Mouse (Mus musculus) layer of hippocampus, adult 9-11 months (tissue): ENCODE measurements around the gene Dysf.

Experiments used
- DNase-seq: peaks from one replicate; pipeline ENCODE4 v3.0.0; 2022

Gene Dysf

DNA sequence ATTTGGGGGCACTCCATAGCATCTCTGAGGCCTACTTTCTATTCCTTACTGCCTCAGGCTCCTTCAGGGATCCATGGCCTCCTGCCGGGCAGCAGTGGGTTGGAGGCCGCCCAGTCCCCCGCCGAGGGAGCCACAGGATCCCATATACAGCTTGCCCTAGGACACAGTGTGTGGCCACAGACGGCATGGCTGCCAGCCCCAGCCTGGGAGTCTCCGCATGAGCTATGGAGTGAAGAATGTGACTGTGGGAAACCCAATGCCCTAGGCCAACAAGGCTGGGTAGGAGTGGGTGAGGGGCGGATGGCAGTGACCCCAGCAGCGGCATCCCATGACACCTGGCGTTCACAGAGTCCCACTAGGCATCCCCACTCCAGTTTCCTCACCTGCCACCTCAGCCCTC is 116.2 kb downstream of the Dysf start:
- no peak for DNase-seq

DNA sequence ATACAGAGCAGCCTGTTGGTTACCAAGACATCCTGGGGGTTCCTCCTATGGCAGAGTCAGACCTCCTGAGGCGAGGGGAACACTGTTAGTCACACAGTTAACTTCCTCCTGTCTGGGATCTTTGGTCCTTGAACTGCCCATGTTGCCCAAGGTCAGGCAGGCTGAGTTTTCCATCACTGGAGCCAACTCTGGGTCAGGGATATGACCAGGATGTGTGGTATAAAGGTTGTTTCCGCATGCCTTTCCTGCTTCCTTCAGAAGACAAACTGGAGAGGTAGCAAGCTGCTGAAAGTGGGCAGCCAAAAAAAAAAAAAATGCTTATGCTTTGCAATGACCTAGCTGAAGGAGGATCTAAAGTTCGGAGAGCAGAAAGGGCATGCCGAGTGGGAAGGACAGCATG is 116.7 kb downstream of the Dysf start:
- DNase-seq: no peak

GRCm38 (mm10) chr6:84128229-84128628 is 119.8 kb downstream of the Dysf start:
- no peak for DNase-seq

GRCm38 (mm10) chr6:84130867-84131266 is 122.5 kb downstream of the Dysf start:
- DNase-seq: no peak

GRCm38 (mm10) chr6:84131539-84131938 is 123.1 kb downstream of the Dysf start:
- no peak for DNase-seq

DNA sequence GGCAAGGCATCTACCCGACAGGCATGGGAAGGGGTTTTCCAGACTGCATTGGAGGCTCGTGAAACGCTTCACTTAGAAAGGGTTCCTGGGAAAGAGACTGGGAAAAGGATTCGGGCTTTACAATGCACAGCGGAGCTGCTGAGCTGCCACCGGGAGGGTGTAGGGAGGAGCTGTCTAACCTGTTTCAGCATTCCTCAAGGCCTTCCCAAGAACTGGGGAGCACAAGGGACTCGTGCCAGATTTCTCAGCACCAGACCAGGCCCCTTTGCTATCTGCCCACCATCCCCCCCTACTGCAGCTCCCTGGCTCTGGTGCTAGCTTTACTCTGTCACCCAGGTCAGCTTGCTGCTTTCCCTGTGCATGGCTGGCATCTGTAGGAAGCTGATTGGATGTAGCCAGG is 124.7 kb downstream of the Dysf start:
- DNase-seq: no peak

DNA sequence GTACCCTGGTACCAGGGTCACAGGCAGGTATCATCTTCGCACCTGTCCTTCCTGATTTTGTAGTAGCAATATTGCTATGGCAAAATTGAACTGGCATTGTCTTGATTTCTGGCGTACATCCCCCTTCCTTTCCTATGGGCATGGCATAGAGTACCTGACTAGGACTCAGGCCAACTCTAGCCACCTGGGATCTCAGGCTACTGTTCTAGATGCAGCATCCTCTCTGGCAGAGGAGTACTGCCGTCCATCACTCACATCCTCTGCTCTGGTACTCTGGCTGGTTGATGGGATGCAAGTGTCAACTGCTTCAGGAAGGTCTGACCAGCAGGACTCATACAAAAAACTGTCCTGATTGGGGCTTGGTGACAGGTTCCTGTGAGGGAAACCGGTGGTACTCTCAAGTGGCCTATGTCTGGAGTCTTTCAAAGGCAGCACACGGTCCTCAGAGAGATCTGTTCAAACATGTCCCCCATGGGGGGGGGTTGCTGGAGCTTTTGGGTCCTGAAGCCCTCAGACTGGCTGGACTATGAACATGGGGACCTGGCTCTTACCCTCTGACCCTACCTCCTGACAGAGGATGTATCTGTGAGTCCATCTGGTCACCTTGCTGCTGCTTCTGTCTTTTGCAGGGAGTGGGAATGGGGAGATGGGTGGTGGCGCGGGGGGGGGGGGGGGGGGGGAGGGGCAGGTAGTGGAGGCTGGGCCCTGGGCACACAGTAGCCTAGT is 125.8 kb downstream of the Dysf start:
- DNase-seq: no peak

- peak; percentile 88 for DNase-seq
These were observed 126.5 kb downstream of the Dysf start for GRCm38 (mm10) chr6:84134722-84135394.

GRCm38 (mm10) chr6:84135709-84136108 is 127.3 kb downstream of the Dysf start:
- no peak for DNase-seq

DNA sequence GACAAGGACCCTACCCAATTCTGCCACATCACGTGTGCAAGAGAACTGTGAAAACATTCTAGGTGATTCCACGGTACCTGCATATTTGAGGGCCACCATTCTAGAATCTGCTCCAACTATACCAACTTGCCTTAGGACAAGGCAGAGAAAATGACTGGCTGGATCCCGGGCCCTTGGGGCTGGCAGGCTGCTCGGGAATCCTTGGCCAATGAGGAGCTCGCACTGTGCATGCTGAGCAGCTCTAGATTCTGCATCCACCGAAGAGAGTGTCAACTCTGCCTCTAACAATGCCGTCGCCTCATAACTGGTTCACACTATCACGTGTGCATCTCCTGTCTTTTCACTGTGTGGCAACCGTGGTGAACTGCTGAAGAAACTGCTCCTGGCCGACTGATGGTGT is 128.0 kb downstream of the Dysf start:
- DNase-seq: no peak

- DNase-seq: no peak
These were observed 131.5 kb downstream of the Dysf start for GRCm38 (mm10) chr6:84139932-84140331.

DNA sequence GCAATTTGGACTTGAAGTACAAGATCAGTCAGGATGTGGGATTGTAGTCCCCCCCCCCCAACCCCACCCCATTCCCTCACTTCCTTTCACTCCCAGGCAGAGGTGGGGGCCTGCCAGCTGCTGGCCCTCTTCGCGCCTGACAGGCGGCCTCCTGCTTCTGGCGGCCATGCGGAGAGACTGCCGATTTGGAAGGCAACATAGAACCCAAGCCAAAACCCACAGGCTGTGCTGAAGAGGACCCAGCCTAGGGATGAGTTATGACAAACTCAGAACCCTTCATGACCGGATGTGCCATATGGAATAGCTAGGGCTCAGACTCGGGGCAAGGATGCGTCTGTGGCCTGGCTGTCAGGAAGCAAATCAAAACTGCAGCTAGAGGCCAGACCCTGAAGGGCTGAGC is 134.1 kb downstream of the Dysf start:
- DNase-seq: no peak

- DNase-seq: no peak
These were observed 134.9 kb downstream of the Dysf start for GRCm38 (mm10) chr6:84143328-84143727.

DNA sequence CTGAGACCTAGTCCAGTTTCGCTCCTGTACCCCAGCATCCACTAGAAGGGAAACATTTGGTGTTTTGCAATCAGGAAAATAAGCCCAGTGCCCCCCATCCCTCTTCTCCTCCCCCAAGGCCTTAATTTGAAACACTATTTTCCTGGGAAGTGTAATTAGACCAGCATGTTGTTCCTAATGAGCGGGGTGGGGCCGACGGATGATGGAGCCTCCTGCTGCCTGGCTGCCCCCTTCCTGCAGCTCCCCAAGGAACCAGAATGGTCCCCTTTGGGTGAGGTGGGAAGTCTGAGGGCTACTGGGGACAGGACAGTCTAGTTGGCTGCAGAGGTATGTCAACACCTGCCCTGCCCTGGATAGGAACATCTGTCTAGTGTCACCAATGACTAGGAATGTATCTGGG is 136.0 kb downstream of the Dysf start:
- DNase-seq: no peak

DNA sequence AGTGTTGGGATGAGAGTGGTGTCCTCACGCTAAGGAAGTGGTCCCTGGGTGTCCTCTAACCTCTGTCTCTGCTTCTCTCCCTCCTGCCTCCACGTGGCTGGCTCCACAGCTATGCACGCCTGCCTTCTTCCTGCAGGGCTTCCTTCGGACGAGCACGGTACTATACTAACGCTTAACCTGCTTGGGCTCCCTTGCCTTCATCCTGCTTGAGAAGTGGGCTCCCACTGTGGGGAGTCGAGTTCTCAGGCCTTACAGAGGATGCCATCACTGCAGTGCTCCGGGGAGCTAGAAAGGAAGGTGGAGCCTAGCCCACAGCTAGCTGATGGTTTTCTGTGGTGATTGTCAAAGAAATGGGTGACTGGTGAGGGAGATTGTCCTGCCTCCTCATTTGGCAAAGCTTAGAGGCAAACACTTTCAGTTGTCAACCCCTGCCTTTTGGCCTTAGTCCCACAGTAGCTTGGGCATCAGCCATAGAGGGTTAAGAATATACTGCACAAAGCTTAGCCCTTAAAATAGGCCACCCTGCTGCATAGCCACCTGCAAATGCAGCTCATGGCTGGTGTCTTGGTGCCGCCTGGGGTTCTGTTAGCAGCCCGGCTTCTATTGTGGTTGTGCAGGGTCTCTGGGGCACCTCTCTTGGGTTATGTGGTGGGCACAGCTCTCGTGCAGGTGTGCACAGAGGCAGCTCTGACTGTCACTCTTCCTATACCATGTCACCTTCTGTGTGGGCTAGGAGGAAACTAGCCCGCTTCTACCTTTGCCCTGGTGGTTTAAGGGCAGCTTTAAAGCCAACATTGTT is 139.0 kb downstream of the Dysf start:
- no peak for DNase-seq

DNA sequence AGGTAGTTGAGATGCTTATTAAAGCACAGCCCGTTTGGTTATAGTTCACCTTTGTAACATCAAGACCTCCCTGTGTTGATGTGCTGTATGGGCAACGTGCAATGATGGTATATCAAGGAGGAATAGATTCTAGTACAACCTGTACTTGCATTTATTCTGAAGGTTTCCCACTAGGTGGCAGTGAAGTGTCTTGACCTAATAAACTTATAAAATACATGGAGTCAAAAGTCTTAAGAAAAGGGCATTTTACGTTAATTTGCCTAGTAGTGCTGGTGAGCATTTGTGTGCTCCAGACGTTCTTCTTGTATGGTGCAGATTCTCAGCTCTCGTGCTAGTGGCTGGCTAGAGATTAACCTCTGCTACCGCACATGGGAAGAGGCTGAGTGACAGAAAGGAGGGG is 140.1 kb downstream of the Dysf start:
- DNase-seq: no peak

DNA sequence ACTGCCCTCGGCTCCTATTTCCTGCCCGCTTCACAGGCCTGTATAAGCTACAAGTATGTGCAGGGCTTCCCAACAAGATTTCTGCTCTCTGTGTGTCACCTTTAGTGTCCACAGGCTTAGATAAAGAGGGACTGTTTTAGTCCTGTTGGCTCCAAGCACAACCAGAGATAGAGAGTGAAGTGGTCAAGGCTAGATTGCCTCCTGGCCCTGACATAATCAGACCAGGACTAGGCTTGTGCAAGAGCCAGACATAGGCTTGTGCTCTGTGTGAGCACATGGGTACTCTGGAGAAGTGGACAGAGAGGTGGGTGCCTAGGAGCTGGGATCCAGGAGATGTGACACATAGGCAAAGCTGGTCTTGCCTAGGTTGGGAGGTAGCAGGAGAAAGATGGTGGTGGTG is 146.1 kb downstream of the Dysf start:
- no peak for DNase-seq

DNA sequence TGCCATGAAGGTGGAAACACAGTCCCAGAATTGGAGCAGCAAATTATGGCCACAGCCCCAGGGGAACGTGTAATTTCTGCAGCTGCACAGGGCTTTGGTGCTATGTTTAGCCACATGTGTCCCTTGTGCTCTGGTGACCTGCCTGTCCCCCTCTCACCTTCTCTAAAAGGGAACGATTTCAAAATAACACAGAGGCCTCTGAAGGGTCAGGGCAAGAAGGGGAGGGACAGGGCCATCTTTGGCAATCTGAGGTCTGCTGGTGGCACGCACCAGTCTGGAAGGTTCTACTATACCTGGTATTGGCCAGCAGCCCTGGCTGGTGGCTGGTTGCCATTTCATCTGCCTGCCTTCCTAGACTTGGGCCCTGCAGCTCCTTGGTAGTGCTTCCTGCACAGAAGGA is 147.4 kb downstream of the Dysf start:
- DNase-seq: no peak

DNA sequence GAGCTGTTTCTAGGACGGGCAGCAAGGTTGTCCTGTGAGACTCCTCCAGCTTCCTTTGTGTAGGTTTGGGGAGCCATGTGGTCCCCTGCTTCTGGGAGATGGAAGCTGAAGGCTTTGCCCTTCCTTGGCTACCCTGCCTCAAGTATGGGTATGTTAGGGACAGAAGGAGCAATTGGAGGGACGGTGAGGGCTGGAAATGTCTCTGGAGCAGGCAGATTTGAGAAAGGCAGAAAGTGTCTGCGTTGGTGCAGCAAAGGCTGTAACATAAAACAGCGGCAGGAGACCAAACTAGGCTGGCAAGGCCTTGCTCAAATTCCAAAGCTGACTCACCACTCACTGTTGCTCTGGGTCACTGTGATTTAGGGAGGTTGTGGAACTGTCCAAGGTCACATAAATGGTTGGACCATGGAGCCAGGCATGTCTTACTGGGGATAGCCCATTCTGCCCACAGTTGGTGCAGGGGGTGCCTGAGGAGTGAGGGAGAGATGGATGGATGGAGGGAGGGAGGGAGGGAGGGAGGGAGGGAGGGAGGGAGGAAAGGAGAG is 148.2 kb downstream of the Dysf start:
- no peak for DNase-seq

- no peak for DNase-seq
These were observed 150.7 kb downstream of the Dysf start for GRCm38 (mm10) chr6:84159046-84159445.

- no peak for DNase-seq
These were observed 159.2 kb downstream of the Dysf start for GRCm38 (mm10) chr6:84167612-84168011.

DNA sequence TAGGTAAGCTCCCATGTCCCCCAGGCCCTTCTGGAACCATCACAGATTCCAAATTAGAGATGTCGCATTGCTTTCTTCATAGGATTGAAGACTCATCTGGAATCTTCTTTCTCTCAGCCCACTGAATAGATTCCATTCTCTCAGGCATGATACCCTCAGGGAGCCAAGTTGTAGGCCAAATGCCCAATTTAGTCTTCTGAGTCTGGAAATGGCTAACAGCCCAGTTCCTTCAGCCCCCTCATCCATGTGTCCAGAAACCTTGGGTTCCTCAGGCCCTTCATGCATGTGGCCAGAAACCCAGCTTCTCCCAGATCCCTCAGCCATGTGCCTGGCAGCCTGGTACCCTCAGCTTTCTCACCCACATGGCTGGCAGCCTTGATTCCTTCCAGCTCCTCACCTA is 160.2 kb downstream of the Dysf start:
- no peak for DNase-seq

- no peak for DNase-seq
These were observed 165.2 kb downstream of the Dysf start for GRCm38 (mm10) chr6:84173626-84174025.
